Comparison of ENCODE assay signal across 10 mouse cellular contexts in genomic region chr7:82339214-82339613, GRCm38 (mm10). TPM values are rescaled to one million over a fixed set of nuclear protein-coding genes. Genes with fewer than 3 reads are reported as not detected.
DNase-seq lines count a peak whose midpoint lies in the region; ATAC-seq lines count a peak whose summit lies in the region.
"Had no signal": no experiment of that assay in that cellular context is flagged by ENCODE, and none has a peak within 500 bp of the region (broad histone marks: within the 10 kb centered on the region; RNA-seq: fewer than 3 reads in every experiment).

No protein-coding gene starts in this region.

- no peak overlapping the region for H3K27ac ChIP-seq in heart, embryonic 11.5 days (ENCODE audit: low read depth, low read length)
- H3K27ac ChIP-seq: embryonic facial prominence, embryonic 13.5 days; limb, embryonic 10.5 days had no signal

- no peaks in the 10 kb centered on the region for H3K36me3 ChIP-seq in heart, embryonic 11.5 days (ENCODE audit: control insufficient read depth, insufficient read depth, low read length)
- H3K36me3 ChIP-seq: embryonic facial prominence, embryonic 13.5 days; limb, embryonic 10.5 days had no signal

- no peak overlapping the region for H3K4me2 ChIP-seq in heart, embryonic 11.5 days
- H3K4me2 ChIP-seq: embryonic facial prominence, embryonic 13.5 days had no signal

- no peak overlapping the region for H3K4me3 ChIP-seq in heart, embryonic 11.5 days (ENCODE audit: low read depth, low read length)
- H3K4me3 ChIP-seq: embryonic facial prominence, embryonic 13.5 days; limb, embryonic 10.5 days had no signal

- peaks cover 11% of the 10 kb centered on the region for H3K4me1 ChIP-seq in heart, embryonic 11.5 days (ENCODE audit: control insufficient read depth, insufficient read depth, low read length)

- H3K9ac ChIP-seq in heart, embryonic 11.5 days (ENCODE audit: low read depth, low read length): no peak overlapping the region
- H3K9ac ChIP-seq: embryonic facial prominence, embryonic 13.5 days had no signal

- DNase-seq in heart, postnatal 14 days: peak; percentile 24 to 31
- DNase-seq in right cerebral cortex, postnatal 14 days: peak; percentile 9
- no peak for DNase-seq in right cerebral cortex, postnatal 36 days (ENCODE audit: low spot score in 2 of 2)
- peak; percentile 44 for DNase-seq in NIH3T3 (ENCODE audit: low read depth)
- peak; percentile 5 for DNase-seq in naive thymus-derived CD4-positive, alpha-beta T cell, adult 2 months (ENCODE audit: low read depth)
- DNase-seq in adrenal gland, postnatal 36 days: no peak
- DNase-seq: kidney, postnatal 14 days had no signal

- 42% methylated on average over 3 of the region's 3 CpGs for WGBS in heart, embryonic 11.5 days (ENCODE audit: insufficient replicate concordance)

- peaks cover 44% of the 10 kb centered on the region for H3K27me3 ChIP-seq in heart, embryonic 11.5 days (ENCODE audit: control insufficient read depth, insufficient read depth, low read length)

- intact Hi-C loops in heart, postnatal 14 days (cut with DNase I): loop anchor here (5.0 kb wide), 2 partner anchors 38 to 163 kb away; no protein-coding TSS in a partner anchor

- ATAC-seq in heart, embryonic 11.5 days (replicated peaks; ENCODE audit: insufficient number of reproducible peaks, low FRiP score, low TSS enrichment): no peak

- H3K9me3 ChIP-seq in heart, embryonic 11.5 days (replicated peaks; ENCODE audit: control insufficient read depth, low read length): no peaks in the 10 kb centered on the region
- H3K9me3 ChIP-seq: embryonic facial prominence, embryonic 13.5 days; limb, embryonic 10.5 days had no signal

RNA-seq across cellular contexts. Expression of gene Adamtsl3, which starts 3.7 kb away (rescaled TPM):
- 1 to 10 TPM; 8.4 to 9.9 TPM for total RNA-seq in heart, postnatal 14 days (2021)
- 0.54 and 0.57 TPM in 2 replicates for polyA plus RNA-seq in heart, embryonic 11.5 days (2014; fragmentation: Nextera tagmentation; extraction: Ambion mirVana)
- total RNA-seq in adrenal gland, postnatal 36 days (2021): 1 to 10 TPM; 2.0 to 3.4 TPM

Comparison
In these comparisons a context has a peak if more than half of its experiments do, and no peak if none do; other contexts are left out.
1. DNase-seq: peak in heart, postnatal 14 days (2 of 2), right cerebral cortex, postnatal 14 days (single experiment), NIH3T3 (single experiment) and naive thymus-derived CD4-positive, alpha-beta T cell, adult 2 months (single experiment); none in right cerebral cortex, postnatal 36 days (0 of 2) and adrenal gland, postnatal 36 days (0 of 2).